Mouse (Mus musculus): ENCODE results near the gene Cfap74. TPM values are rescaled to one million over a fixed set of nuclear protein-coding genes. Genes with fewer than 3 reads are reported as not detected.
"Not testable (repeated sequence)": the region's sequence is repeated elsewhere in the genome, so short reads cannot be mapped to it uniquely, and the experiment has no call there.

Cfap74 gene
- total RNA-seq, 2 experiments from 2014 or later = 0.15 to 0.38 TPM

DNA sequence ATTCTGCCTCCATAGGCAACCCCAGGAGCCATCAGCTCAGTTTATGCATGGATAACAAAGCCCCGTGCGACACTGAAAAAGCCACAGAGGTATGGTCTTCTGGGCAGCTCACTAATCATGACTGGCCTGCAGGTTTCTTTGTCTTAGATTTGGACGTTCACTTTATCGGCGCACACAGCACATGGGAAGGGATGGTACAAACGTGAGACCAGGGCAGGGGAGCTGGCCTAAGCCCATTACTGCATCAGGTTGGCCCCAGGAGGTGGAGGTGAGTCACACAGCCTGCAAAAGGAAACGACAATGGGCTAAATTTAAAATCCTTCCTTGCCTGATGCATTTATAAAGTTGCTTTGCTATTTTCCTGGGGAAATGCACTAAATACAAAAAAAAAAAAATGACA, 7.9 kb upstream of the Cfap74 start:
- DNase-seq = no peak
- intact Hi-C loops (cut with DNase I) = no loop called here

- intact Hi-C loops (cut with DNase I) = no loop called here
- no peak for DNase-seq
These were observed 6.5 kb upstream of the Cfap74 start for GRCm38 (mm10) chr4:155402489-155402888.

DNA sequence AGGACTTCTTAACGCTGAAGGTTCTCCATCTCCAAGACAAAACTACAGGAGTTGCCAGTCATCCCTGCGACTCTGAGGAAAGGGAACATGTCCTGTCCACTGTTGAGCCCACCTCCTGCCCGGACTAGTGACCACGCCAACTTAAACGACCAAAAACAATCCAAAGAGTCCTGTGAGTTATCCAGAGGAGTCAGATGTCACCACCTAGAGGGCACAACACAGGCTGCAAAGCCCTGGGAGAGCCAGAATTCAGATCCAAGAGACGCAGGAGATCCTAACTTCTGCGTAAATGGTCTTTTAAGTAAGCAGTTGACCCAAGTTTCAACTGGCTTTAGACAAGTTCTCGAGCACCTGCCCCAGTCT, 314 bp upstream of the Cfap74 start:
- DNase-seq = no peak
- intact Hi-C loops (cut with DNase I) = loop anchor here (5.0 kb wide), 1 partner anchor 86 kb away; no protein-coding TSS in a partner anchor

GRCm38 (mm10) chr4:155412124-155412523, 3.1 kb downstream of the Cfap74 start:
- intact Hi-C loops (cut with DNase I) = no loop called here
- no peak for DNase-seq

DNA sequence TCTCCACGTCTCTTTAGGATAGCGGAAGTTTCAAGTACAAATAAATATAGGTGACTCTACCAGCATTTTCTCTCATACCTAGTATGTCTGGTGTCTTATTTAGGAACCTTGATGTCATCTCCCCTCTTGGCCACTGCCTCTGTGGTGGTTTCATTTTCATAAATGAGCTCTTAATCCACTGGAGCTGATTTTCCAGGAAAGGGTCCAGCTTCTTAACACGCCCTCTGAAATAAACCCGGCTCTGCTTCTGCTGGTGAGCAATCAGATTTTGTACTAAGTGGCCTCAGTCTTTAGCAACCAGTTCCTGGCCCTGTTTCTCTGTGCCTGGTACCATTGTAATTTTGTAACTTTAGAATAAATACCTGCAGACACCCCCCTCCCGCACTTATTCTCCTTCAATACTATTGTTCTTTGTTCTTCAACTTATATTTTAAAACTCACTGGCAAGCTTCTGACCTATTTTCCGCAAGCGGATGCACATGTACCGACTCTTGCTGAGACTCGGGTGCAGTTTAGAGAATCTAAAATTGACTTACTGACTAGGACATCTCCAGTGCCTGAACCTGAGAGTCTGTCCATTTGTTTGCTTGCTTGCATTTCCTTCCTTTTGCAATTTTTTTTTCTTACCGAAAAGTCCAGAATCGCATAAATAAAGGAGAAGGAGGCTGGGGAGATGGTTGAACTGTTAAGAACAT, 4.8 kb downstream of the Cfap74 start:
- intact Hi-C loops (cut with DNase I) = no loop called here
- no peak for DNase-seq

DNA sequence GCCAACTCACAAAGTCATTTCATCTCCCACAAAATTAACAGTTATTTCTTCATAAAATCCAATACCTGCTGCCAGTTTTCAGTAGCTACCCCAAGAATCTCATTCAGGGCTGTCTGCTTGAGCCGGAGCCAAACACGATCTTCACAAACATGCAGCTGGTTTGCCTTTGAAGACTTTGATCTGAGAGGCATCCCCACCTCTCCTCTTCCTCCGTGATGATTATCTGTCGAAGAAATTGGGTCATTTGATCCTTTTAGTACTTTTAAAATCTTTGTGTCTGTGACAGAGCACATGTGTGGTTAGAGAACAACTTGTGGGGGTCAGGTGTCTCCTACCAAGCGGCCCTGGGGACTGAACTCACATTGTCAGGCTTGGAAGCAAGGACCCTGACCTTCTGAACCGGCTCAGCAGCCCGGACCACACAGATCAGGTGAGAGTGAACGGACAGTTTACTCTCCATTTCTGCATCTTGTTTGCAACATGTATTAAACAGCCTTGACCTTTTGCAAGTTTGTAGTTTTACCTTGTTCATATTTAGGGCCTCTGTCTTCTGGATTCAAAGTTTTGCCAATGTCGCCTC, 5.8 kb downstream of the Cfap74 start:
- intact Hi-C loops (cut with DNase I) = no loop called here
- DNase-seq = no peak

DNA sequence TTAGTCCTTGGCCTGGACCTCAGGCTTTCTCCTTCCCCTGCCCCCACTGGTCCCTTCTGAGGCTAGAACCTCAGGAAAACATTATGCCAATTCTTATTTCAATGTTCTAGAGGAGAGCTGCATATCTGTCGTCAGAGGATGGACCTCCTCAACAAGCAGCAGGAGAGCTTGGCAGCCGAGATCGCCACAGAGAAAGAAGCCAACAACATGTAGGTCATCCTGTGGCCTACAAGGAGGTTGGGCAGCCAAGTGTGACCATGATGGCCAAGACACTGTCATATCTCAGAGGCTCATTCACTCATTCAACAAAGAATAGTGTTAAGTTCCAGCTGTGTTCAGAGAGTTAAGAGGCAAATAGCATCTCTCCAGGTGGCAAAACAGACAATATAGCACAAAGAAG, 11.1 kb downstream of the Cfap74 start:
- intact Hi-C loops (cut with DNase I) = no loop called here
- no peak for DNase-seq

DNA sequence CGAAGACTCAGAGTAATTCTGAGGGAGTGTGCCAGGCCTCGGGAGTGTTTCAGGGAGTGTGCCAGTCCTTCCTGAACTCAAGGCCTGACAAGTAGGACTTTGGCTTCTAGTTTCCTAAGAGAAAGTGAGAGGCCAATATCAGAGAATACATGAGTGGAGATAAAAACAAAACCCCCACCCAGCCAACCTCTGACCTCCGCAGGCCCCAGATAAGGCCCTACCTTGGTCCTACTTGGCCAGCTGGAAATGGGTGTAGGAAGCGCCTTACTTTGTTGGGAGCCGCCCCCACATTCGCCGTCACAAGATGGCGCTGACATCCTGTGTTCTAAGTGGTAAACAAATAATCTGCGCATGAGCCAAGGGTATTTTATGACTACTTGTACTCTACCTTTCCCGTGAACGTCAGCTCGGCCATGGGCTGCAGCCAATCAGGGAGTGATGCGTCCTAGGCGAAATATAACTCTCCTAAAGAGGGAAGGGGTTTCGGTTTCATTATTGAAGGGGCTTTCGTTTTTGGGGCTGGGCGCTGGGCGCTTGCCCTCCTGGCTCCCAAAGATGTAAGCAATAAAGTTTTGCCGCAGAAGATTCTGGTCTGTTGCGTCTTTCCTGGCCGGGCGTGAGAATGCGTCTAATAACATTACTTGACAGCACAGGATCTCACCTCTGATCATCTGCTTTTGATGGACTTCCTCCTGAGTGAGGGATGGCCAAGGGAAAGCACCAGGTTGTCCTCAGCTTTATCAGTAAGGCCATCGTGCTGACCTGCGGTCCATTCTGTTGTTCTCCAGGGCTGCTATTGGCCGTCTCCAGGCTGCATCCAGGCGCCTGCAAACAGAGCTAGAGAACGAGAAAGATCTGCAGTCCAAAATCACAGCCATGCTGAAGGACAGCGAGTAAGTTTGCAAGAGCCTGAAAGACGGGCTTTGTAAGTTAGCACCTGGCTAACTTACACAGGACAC, 12.7 kb downstream of the Cfap74 start:
- intact Hi-C loops (cut with DNase I); DNase-seq: not testable (repeated sequence)

DNA sequence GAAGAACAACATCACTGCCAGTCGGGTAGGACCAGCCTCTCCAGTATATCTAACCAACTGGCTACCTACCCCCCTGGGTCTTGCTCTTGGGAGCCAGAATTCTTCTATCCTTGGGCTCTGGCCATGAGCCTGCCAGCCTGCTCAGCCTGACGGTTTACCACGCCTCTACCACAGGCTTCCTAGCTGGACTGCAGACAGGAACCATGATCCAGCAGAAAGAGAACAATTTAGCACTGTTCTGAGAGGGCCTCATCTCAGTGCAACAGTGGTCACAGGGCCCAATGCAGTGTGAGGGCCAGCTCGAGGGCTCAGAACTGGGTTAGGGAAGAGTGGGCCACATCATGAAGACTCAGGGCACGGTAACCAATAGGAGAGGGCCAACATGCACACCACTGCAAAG, 15.0 kb downstream of the Cfap74 start:
- intact Hi-C loops (cut with DNase I) = no loop called here
- DNase-seq = no peak

- intact Hi-C loops (cut with DNase I) = loop anchor here (2.0 kb wide), 1 partner anchor 23 kb away; no protein-coding TSS in a partner anchor
These were observed 17.3 kb downstream of the Cfap74 start for GRCm38 (mm10) chr4:155426272-155426671.

DNA sequence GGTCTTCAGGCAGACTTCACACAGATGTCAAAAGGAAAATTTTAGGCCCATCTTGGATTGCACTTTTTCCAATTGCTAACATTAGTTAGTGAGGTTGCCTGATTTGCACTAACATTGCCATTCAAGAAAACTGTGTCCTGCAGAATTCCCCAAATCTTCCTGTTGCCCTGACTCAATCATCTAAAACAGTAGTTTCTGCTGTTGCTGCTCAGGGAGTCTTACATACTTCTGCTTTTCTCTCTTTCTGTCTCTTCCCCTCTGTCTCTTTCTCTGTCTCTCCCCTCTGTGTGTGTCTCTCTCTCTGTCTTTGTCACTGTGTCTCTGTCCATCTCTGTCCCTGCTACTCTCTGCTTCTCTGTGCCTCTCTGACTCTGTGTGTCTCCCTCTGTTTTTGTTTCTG, 19.5 kb downstream of the Cfap74 start:
- DNase-seq = no peak
- intact Hi-C loops (cut with DNase I) = no loop called here

More at GRCm38 (mm10) chr4:155426272-155426671, 17.3 kb downstream of the Cfap74 start:
- no peak for DNase-seq

DNA sequence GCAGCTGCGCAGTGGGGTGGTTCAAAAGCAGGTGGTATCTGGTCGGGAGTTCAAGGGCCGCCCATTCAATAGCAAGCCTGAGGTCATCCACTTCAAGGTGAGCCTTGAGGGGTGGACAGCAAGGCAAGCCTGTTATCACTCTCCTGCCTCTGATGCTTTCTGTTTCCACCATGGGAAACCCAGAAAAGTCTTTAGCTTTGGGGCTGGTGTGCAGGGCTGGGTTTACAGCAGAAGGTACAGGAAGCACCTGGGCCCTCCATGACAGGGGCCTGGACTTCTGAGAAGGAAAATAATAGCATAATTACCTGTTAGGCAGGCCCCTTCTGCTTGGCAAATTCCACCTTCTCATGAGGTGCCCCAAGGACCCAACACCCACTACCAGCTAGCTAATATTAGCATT, 20.2 kb downstream of the Cfap74 start:
- no peak for DNase-seq
- intact Hi-C loops (cut with DNase I) = no loop called here

DNA sequence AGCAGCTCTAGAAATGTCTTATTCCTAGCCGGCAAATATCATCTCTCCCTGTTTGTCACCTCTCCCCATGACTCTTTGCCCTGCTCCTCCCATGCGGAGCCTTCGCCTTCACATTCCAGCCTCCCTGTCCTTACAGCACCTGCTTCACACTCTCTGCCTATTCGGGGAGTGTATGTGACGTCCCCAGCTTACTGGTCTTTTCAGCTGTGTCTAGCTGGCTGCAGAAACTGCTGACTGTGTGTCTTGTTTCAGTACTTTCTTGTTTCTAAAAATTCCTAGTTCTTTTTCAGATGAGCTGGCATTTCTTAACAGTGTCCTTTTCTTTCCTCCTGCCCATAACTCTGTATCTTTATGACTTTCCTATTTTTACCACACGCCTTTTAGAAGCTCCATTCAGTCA, 23.4 kb downstream of the Cfap74 start:
- intact Hi-C loops (cut with DNase I) = no loop called here
- DNase-seq = no peak

- intact Hi-C loops (cut with DNase I) = no loop called here
- DNase-seq = no peak
These were observed 25.0 kb downstream of the Cfap74 start for GRCm38 (mm10) chr4:155433993-155434392.

GRCm38 (mm10) chr4:155442808-155443207, 33.8 kb downstream of the Cfap74 start:
- DNase-seq = no peak
- intact Hi-C loops (cut with DNase I) = no loop called here

- no peak for DNase-seq
- intact Hi-C loops (cut with DNase I) = no loop called here
These were observed 42.6 kb downstream of the Cfap74 start for GRCm38 (mm10) chr4:155451597-155451996.

GRCm38 (mm10) chr4:155458575-155458974, 49.6 kb downstream of the Cfap74 start:
- DNase-seq = no peak
- intact Hi-C loops (cut with DNase I) = loop anchor here (5.0 kb wide), 1 partner anchor 91 kb away; no protein-coding TSS in a partner anchor

- intact Hi-C loops (cut with DNase I) = no loop called here
- DNase-seq = no peak
These were observed 54.1 kb downstream of the Cfap74 start for GRCm38 (mm10) chr4:155463050-155463449.

- no peak for DNase-seq
These were observed 54.6 kb downstream of the Cfap74 start for GRCm38 (mm10) chr4:155463611-155464010.

DNA sequence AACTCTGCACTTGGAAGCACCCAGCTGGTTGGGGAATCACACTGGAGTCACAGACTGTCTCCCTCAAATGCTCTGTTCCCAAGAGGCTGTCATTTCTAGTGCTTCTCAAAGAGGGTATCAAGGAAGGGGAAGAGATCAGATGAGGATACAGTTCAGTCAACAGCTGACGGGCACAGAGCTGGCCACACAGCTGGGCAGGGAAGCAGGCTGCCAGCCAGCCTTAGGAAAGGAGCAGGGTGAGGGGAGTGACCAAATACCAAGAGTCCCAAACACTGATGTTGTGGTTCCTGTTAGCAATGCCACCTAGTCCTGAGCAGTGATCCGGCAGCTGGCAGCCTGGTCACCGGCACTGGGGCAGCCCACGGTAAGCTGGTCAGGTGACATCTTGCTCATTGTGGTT, 55.1 kb downstream of the Cfap74 start:
- DNase-seq = no peak
- intact Hi-C loops (cut with DNase I) = no loop called here

More at GRCm38 (mm10) chr4:155463611-155464010, 54.6 kb downstream of the Cfap74 start:
- intact Hi-C loops (cut with DNase I) = no loop called here

DNA sequence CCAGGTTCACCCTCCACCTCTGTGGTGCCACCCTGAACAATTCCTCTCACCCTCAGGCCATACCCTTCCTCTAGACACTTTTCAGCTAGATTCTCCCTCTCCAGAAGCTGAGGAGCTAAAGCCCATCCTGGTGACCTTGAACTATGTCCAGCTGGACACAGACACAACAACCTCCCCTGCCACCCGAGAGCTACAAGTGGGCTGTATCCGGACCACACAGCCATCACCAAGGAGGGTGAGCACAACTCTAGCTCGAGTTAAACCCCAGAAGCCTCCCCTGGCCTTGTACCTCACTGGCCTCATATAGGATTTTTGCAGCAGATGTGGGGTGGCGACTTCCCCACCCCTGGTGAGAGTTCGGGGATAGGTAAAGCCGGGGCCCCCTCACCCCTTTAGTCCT, 56.6 kb downstream of the Cfap74 start:
- intact Hi-C loops (cut with DNase I) = no loop called here
- DNase-seq = no peak

All from gastrocnemius, postnatal 36 days (tissue).